Mouse (Mus musculus) right cerebral cortex, postnatal 25 days (tissue): Measurements from ENCODE around the gene Dpagt1.
A peak's percentile ranks its signal among the peaks of the same experiment; 100 is the strongest.
"Not testable (repeated sequence)": the region's sequence is repeated elsewhere in the genome, so short reads cannot be mapped to it uniquely, and the experiment has no call there.

Experiments
- DNase-seq: peaks from one replicate; pipeline ENCODE4 v3.0.0; 2022

The Dpagt1 gene

GRCm38 (mm10) chr9:44319105-44319886 lies 6.5 kb upstream of the Dpagt1 start:
- DNase-seq: peak; percentile 49

- DNase-seq: peak; percentile 90
These were observed 5.7 kb upstream of the Dpagt1 start, which contains the start of gene C2cd2l for GRCm38 (mm10) chr9:44319887-44320798. C2cd2l (minus strand) TSS chr9:44320285.

- peak; percentile 44 for DNase-seq
These were observed 5.1 kb upstream of the Dpagt1 start for GRCm38 (mm10) chr9:44320799-44321133.

- DNase-seq: not testable (repeated sequence)
These were observed 2.2 kb upstream of the Dpagt1 start for GRCm38 (mm10) chr9:44323656-44324055.

GRCm38 (mm10) chr9:44324147-44324546 lies 1.7 kb upstream of the Dpagt1 start:
- no peak for DNase-seq

GRCm38 (mm10) chr9:44325032-44325767 lies 619 bp upstream of the Dpagt1 start:
- DNase-seq: not testable (repeated sequence)

- DNase-seq: peak; percentile 83
These were observed 698 bp downstream of the Dpagt1 start for GRCm38 (mm10) chr9:44326371-44327063.

- DNase-seq: no peak
These were observed 1.4 kb downstream of the Dpagt1 start for GRCm38 (mm10) chr9:44327064-44327711.

- no peak for DNase-seq
These were observed 2.1 kb downstream of the Dpagt1 start for GRCm38 (mm10) chr9:44327926-44328325.

- no peak for DNase-seq
These were observed 4.9 kb downstream of the Dpagt1 start for GRCm38 (mm10) chr9:44330736-44331135.

- no peak for DNase-seq
These were observed 7.3 kb downstream of the Dpagt1 start for GRCm38 (mm10) chr9:44332918-44333638.

GRCm38 (mm10) chr9:44334396-44335330 lies 8.8 kb downstream of the Dpagt1 start, which contains the start of gene H2afx:
H2afx (plus strand) TSS chr9:44334694.
- peak; percentile 97 for DNase-seq

GRCm38 (mm10) chr9:44335331-44336092 lies 9.7 kb downstream of the Dpagt1 start:
- DNase-seq: peak; percentile 33

GRCm38 (mm10) chr9:44336093-44336406 lies 10.2 kb downstream of the Dpagt1 start:
- DNase-seq: no peak

- not testable (repeated sequence) for DNase-seq
These were observed 10.7 kb downstream of the Dpagt1 start for GRCm38 (mm10) chr9:44336513-44336912.

- no peak for DNase-seq
These were observed 11.1 kb downstream of the Dpagt1 start for GRCm38 (mm10) chr9:44336964-44337363.

GRCm38 (mm10) chr9:44337436-44338169 lies 11.8 kb downstream of the Dpagt1 start:
- DNase-seq: no peak

- DNase-seq: no peak
These were observed 12.8 kb downstream of the Dpagt1 start for GRCm38 (mm10) chr9:44338574-44338973.

GRCm38 (mm10) chr9:44341487-44341886 lies 15.7 kb downstream of the Dpagt1 start:
- DNase-seq: no peak
